Mouse (Mus musculus): ENCODE data around the gene Prr3. TPM values are rescaled to one million over a fixed set of nuclear protein-coding genes. Genes with fewer than 3 reads are reported as not detected.
"Not testable (repeated sequence)": the region's sequence is repeated elsewhere in the genome, so short reads cannot be mapped to it uniquely, and the experiment has no call there.

Gene Prr3
- polyA plus RNA-seq, 1 experiment from 2014 or later, result 52.1 TPM

GRCm38 (mm10) chr17:35958533-35959223, 21.4 kb downstream of the Prr3 start:
- Histone ChIP-seq H3K9me3 (no peaks in the 10 kb centered on the region), H3K27me3 (no peaks in the 10 kb centered on the region), H3K9ac (no peak overlapping the region), H3K4me1 (no peaks in the 10 kb centered on the region), H3K27ac (no peak overlapping the region), H3K4me3 (replicated peaks) (no peak overlapping the region), H3K36me3 (replicated peaks) (peaks cover 82% of the 10 kb centered on the region), H3K4me2 (no peak overlapping the region)
- whole genome bisulfite sequencing, result 96% methylated on average over 15 of the region's 15 CpGs
- ATAC-seq (ENCODE audit: low FRiP score), result no peak

- H3K4me3 ChIP-seq (replicated peaks), result no peak overlapping the region
- no peak overlapping the region for H3K27ac ChIP-seq
- H3K4me1 ChIP-seq, result no peaks in the 10 kb centered on the region
- WGBS, result 82% methylated on average over 8 of the region's 8 CpGs
- no peak overlapping the region for H3K4me2 ChIP-seq
- H3K9me3 ChIP-seq, result no peaks in the 10 kb centered on the region
- H3K9ac ChIP-seq, result no peak overlapping the region
- peaks cover 42% of the 10 kb centered on the region for H3K36me3 ChIP-seq (replicated peaks)
- no peaks in the 10 kb centered on the region for H3K27me3 ChIP-seq
- no peak for ATAC-seq (ENCODE audit: low FRiP score)
Observed at GRCm38 (mm10) chr17:35954665-35955064, 25.4 kb downstream of the Prr3 start.

- WGBS, result 80% methylated on average over 2 of the region's 3 CpGs
- H3K4me1 ChIP-seq; H3K4me3 ChIP-seq (replicated peaks); H3K9ac ChIP-seq; H3K9me3 ChIP-seq; H3K27ac ChIP-seq; H3K27me3 ChIP-seq; ATAC-seq (ENCODE audit: low FRiP score); H3K4me2 ChIP-seq: not testable (repeated sequence)
- peaks cover 21% of the 10 kb centered on the region for H3K36me3 ChIP-seq (replicated peaks)
Observed at GRCm38 (mm10) chr17:35952559-35952958, 27.5 kb downstream of the Prr3 start.

GRCm38 (mm10) chr17:35950946-35951345, 29.1 kb downstream of the Prr3 start:
- not testable (repeated sequence) for H3K36me3 ChIP-seq (replicated peaks); H3K4me2 ChIP-seq; H3K4me1 ChIP-seq; H3K27ac ChIP-seq; H3K9ac ChIP-seq; H3K4me3 ChIP-seq (replicated peaks); ATAC-seq (ENCODE audit: low FRiP score); H3K27me3 ChIP-seq; H3K9me3 ChIP-seq

- no peaks in the 10 kb centered on the region for H3K36me3 ChIP-seq (replicated peaks)
- no peaks in the 10 kb centered on the region for H3K27me3 ChIP-seq
- no peaks in the 10 kb centered on the region for H3K9me3 ChIP-seq
- H3K4me3 ChIP-seq (replicated peaks), result no peak overlapping the region
- no peak overlapping the region for H3K9ac ChIP-seq
- WGBS, result 61% methylated on average over 1 of the region's 1 CpGs
- H3K27ac ChIP-seq, result no peak overlapping the region
- H3K4me2 ChIP-seq, result no peak overlapping the region
- ATAC-seq (ENCODE audit: low FRiP score), result no peak
- no peaks in the 10 kb centered on the region for H3K4me1 ChIP-seq
Observed at GRCm38 (mm10) chr17:35939941-35940340, 40.1 kb downstream of the Prr3 start.

GRCm38 (mm10) chr17:35939108-35939507, 40.9 kb downstream of the Prr3 start:
- H3K9me3 ChIP-seq, result no peaks in the 10 kb centered on the region
- H3K36me3 ChIP-seq (replicated peaks), result no peaks in the 10 kb centered on the region
- ATAC-seq (ENCODE audit: low FRiP score), result no peak
- H3K4me1 ChIP-seq, result no peaks in the 10 kb centered on the region
- no peak overlapping the region for H3K4me3 ChIP-seq (replicated peaks)
- WGBS, result 65% methylated on average over 2 of the region's 2 CpGs
- H3K27ac ChIP-seq, result no peak overlapping the region
- no peaks in the 10 kb centered on the region for H3K27me3 ChIP-seq
- no peak overlapping the region for H3K4me2 ChIP-seq
- H3K9ac ChIP-seq, result 0 out of 2 replicates have a peak overlapping the region, but pooled peaks have one; percentile 21

- Histone ChIP-seq H3K36me3 (replicated peaks) (no peaks in the 10 kb centered on the region), H3K27ac (no peak overlapping the region), H3K4me1 (no peaks in the 10 kb centered on the region), H3K9me3 (no peaks in the 10 kb centered on the region), H3K4me3 (replicated peaks) (no peak overlapping the region), H3K27me3 (no peaks in the 10 kb centered on the region), H3K9ac (no peak overlapping the region), H3K4me2 (no peak overlapping the region)
- WGBS, result 38% methylated on average over 2 of the region's 2 CpGs
- ATAC-seq (ENCODE audit: low FRiP score), result peak; percentile 77; the same call in 1 of the 2 replicates
Observed at GRCm38 (mm10) chr17:35937700-35938348, 42.2 kb downstream of the Prr3 start.

- not testable (repeated sequence) for ATAC-seq (ENCODE audit: low FRiP score); H3K4me2 ChIP-seq
- 92% methylated on average over 14 of the region's 14 CpGs for WGBS
Observed at GRCm38 (mm10) chr17:35935763-35936162, 44.3 kb downstream of the Prr3 start.

GRCm38 (mm10) chr17:35932608-35933007, 47.4 kb downstream of the Prr3 start:
- Histone ChIP-seq H3K27me3 (no peaks in the 10 kb centered on the region), H3K9me3 (no peaks in the 10 kb centered on the region), H3K4me3 (replicated peaks) (no peak overlapping the region), H3K4me1 (no peaks in the 10 kb centered on the region), H3K4me2 (no peak overlapping the region), H3K27ac (no peak overlapping the region), H3K36me3 (replicated peaks) (peaks cover 40% of the 10 kb centered on the region), H3K9ac (no peak overlapping the region)
- no peak for ATAC-seq (ENCODE audit: low FRiP score)
- WGBS, result 88% methylated on average over 4 of the region's 4 CpGs

More at GRCm38 (mm10) chr17:35935763-35936162, 44.3 kb downstream of the Prr3 start:
- not testable (repeated sequence) for H3K9me3 ChIP-seq; H3K27ac ChIP-seq; H3K4me1 ChIP-seq; H3K9ac ChIP-seq; H3K27me3 ChIP-seq; H3K36me3 ChIP-seq (replicated peaks); H3K4me3 ChIP-seq (replicated peaks)

- Histone ChIP-seq H3K9ac (no peak overlapping the region), H3K27me3 (no peaks in the 10 kb centered on the region), H3K9me3 (no peaks in the 10 kb centered on the region), H3K4me1 (no peaks in the 10 kb centered on the region), H3K4me3 (replicated peaks) (no peak overlapping the region), H3K36me3 (replicated peaks) (peaks cover 58% of the 10 kb centered on the region), H3K27ac (no peak overlapping the region), H3K4me2 (no peak overlapping the region)
- 95% methylated on average over 12 of the region's 12 CpGs for WGBS
- ATAC-seq (ENCODE audit: low FRiP score), result 0 out of 2 replicates have a peak, but pooled peaks have one; percentile 24
Observed at GRCm38 (mm10) chr17:35930627-35931026, 49.4 kb downstream of the Prr3 start.

GRCm38 (mm10) chr17:35929534-35929933, 50.5 kb downstream of the Prr3 start:
- 97% methylated on average over 2 of the region's 2 CpGs for WGBS
- Histone ChIP-seq H3K4me3 (replicated peaks) (no peak overlapping the region), H3K36me3 (replicated peaks) (peaks cover 68% of the 10 kb centered on the region), H3K4me2 (no peak overlapping the region), H3K9me3 (no peaks in the 10 kb centered on the region), H3K27ac (no peak overlapping the region), H3K9ac (no peak overlapping the region), H3K27me3 (no peaks in the 10 kb centered on the region), H3K4me1 (no peaks in the 10 kb centered on the region)
- no peak for ATAC-seq (ENCODE audit: low FRiP score)

- H3K4me2 ChIP-seq, result no peak overlapping the region
- no peak overlapping the region for H3K4me3 ChIP-seq (replicated peaks)
- no peak for ATAC-seq (ENCODE audit: low FRiP score)
- no peak overlapping the region for H3K9ac ChIP-seq
- no peaks in the 10 kb centered on the region for H3K4me1 ChIP-seq
- no peaks in the 10 kb centered on the region for H3K27me3 ChIP-seq
- peaks cover 83% of the 10 kb centered on the region for H3K36me3 ChIP-seq (replicated peaks)
- H3K9me3 ChIP-seq, result no peaks in the 10 kb centered on the region
- H3K27ac ChIP-seq, result no peak overlapping the region
- WGBS, result 89% methylated on average over 1 of the region's 1 CpGs
Observed at GRCm38 (mm10) chr17:35927471-35927870, 52.6 kb downstream of the Prr3 start.

GRCm38 (mm10) chr17:35923281-35923680, 56.8 kb downstream of the Prr3 start:
- H3K9me3 ChIP-seq, result no peaks in the 10 kb centered on the region
- H3K27me3 ChIP-seq, result no peaks in the 10 kb centered on the region
- no peak overlapping the region for H3K9ac ChIP-seq
- no peak overlapping the region for H3K4me2 ChIP-seq
- 98% methylated on average over 4 of the region's 4 CpGs for WGBS
- H3K4me3 ChIP-seq (replicated peaks), result no peak overlapping the region
- peaks cover 57% of the 10 kb centered on the region for H3K36me3 ChIP-seq (replicated peaks)
- H3K4me1 ChIP-seq, result peaks cover 30% of the 10 kb centered on the region
- no peak for ATAC-seq (ENCODE audit: low FRiP score)
- H3K27ac ChIP-seq, result no peak overlapping the region

Measured in forebrain, embryonic 12.5 days (tissue).